Mouse (Mus musculus) c-Kit-negative CD71-positive TER-119-positive erythroid progenitor cells, embryonic 14.5 days (primary cell): ENCODE measurements around the gene Gm11487.
"Not testable (repeated sequence)": the region's sequence is repeated elsewhere in the genome, so short reads cannot be mapped to it uniquely, and the experiment has no call there.

ENCODE experiments used
- DNase-seq: peaks from one replicate; pipeline ENCODE4 v3.0.0-alpha.2; 2013; ENCODE audit warnings: low read depth, low spot score

Gm11487 gene

DNA sequence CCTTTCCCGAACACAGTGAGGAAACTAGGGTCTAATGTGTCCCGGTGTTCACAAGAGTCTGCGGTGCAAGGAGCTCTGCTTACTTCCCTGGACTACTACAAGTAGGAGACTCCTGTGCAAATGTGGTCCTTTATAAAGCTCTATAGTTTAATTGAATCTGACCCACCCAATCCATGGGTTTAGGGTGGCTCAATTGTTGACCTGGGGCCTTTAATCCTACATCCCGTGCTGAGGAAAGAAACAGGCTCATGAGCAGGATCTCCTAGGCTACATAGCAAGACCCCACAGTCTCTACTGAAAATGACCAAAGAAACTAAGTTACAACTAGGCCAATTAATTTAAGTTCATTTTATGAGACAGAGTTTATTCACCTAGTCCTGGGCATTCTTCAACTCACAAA lies at the start of gene Gm11487:
Gene Gm11487, minus strand, starts transcription at position 101 of the 400 bp plus-strand sequence.
- not testable (repeated sequence) for DNase-seq

DNA sequence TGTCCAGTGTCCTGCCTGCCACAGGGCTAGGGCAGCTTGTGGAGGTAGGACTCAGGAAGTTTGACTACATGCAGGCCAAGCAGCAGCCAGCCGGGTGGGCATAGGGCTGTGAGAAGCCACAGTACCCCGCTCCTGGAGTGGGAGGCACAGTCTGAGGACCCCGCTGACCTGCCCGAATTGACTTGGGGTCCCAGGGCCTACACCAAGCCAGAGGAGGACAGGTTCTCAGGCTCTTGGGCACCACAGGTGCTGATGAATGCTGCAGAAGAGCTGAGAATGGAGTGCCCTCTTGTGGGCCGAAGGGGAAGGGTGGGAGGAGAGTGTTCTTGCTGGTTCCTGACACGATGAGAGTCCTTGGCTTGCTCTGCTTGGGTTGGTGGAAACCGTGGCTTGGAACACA lies 39.8 kb upstream of the Gm11487 start:
- no peak for DNase-seq

- DNase-seq: no peak
Measured at GRCm38 (mm10) chr4:73442568-73442967, 37.7 kb upstream of the Gm11487 start.

- DNase-seq: no peak
Measured at GRCm38 (mm10) chr4:73425903-73426302, 21.0 kb upstream of the Gm11487 start.

GRCm38 (mm10) chr4:73423049-73423448 lies 18.2 kb upstream of the Gm11487 start:
- DNase-seq: no peak

GRCm38 (mm10) chr4:73366534-73366933 lies 38.3 kb downstream of the Gm11487 start:
- DNase-seq: no peak
